Mouse (Mus musculus) testis, adult 2 months (tissue): ENCODE data around the gene Tmem183a.

Experiments
- CTCF ChIP-seq: fragments of 200-500 bp; IDR thresholded peaks from 2 replicates; pipeline ENCODE4 v1.5.1; 2012; ENCODE audit warnings: low read depth, mild to moderate bottlenecking, inconsistent platforms, low read length, moderate library complexity; ENCODE audit not compliant: control insufficient read depth, insufficient read depth, insufficient replicate concordance
- POLR2A ChIP-seq: fragments of 200-500 bp; IDR thresholded peaks from 2 replicates; pipeline ENCODE4 v1.6.1; 2012; ENCODE audit warnings: low read depth, mild to moderate bottlenecking, inconsistent platforms, low read length, moderate library complexity; ENCODE audit not compliant: control insufficient read depth

DNA sequence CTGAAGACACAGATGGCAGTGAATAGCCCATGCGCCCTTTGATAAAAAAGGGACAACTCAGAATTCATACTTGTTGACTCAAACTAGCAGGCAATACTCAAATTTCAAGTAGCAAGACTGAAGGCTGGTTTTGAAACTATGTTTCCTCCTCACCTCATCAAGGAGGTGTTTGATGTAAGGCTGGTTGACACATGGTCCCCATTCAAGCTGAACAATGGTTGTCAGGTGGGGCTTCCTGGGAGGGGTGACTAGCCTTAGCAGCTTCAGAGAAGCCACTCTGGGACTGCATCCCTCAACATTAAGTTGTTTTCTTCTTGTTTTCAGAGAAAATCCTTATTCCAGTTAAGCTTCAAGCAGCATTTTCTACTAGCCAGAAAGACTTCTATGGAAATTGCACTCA, 23.9 kb upstream of the Tmem183a start, which contains the start of gene 4933406M09Rik:
- TF ChIP-seq POLR2A (no peak; the same call in 1 of the 2 replicates), CTCF (no peak)
